Mouse (Mus musculus) lung, embryonic 14.5 days (tissue): ENCODE measurements around the gene BC048507. TPM values are rescaled to one million over a fixed set of nuclear protein-coding genes. Genes with fewer than 3 reads are reported as not detected.

ENCODE experiments used
- ATAC-seq: fragments of 200-750 bp; cut with Nextera tagmentation; 2 replicates; pipeline ENCODE4 v1.8.0; 2017; ENCODE audit warnings: mild to moderate bottlenecking, moderate TSS enrichment, moderate library complexity; ENCODE audit not compliant: insufficient read depth
- DNase-seq: peaks from one replicate; pipeline ENCODE4 v3.0.0-alpha.2; 2015
- H3K27ac ChIP-seq: fragments of 300-500 bp; sonication (generic); 2 replicates; pipeline ENCODE4 v1.5.1; 2014; ENCODE audit warnings: low read depth, mild to moderate bottlenecking, moderate library complexity
- H3K27me3 ChIP-seq: fragments of 300-500 bp; sonication (generic); 2 replicates; pipeline ENCODE4 v1.6.1; 2014; ENCODE audit warnings: low read length, control low read depth; ENCODE audit not compliant: insufficient read depth
- H3K36me3 ChIP-seq: fragments of 300-500 bp; sonication (generic); 2 replicates; pipeline ENCODE4 v1.6.1; 2014; ENCODE audit warnings: control low read depth; ENCODE audit not compliant: insufficient read depth
- H3K4me1 ChIP-seq: fragments of 300-500 bp; sonication (generic); 2 replicates; pipeline ENCODE4 v1.6.1; 2014; ENCODE audit warnings: antibody characterized with exemption, control low read depth; ENCODE audit not compliant: insufficient read depth
- H3K4me2 ChIP-seq: fragments of 300-500 bp; sonication (generic); 2 replicates; pipeline ENCODE4 v1.6.1; 2014; ENCODE audit warnings: mild to moderate bottlenecking
- H3K4me3 ChIP-seq: fragments of 300-500 bp; sonication (generic); 2 replicates; pipeline ENCODE4 v1.5.1; 2014; ENCODE audit warnings: low read depth, low read length
- H3K9ac ChIP-seq: fragments of 300-500 bp; sonication (generic); 2 replicates; pipeline ENCODE4 v1.6.1; 2014
- H3K9me3 ChIP-seq: fragments of 300-500 bp; sonication (generic); 2 replicates; pipeline ENCODE4 v1.6.1; 2016; ENCODE audit warnings: low read depth, low read length, control low read depth
- CTCF ChIP-seq: IDR thresholded peaks from 2 replicates; pipeline ENCODE4 v1.5.1; 2016; ENCODE audit warnings: antibody characterized with exemption, low read depth
- WGBS: fragments of 180-500 bp; shearing (Covaris S2); extraction: QIAGEN DNeasy Blood & Tissue Kit; methylation state at CpG from one replicate; pipeline ENCODE4 v1.1.7; 2014; 5-methylcytosine and 5-hydroxymethylcytosine counted together
- polyA plus RNA-seq: library from polyadenylated mRNA; unstranded; fragments of >200 nt; fragmentation: Nextera tagmentation; extraction: Ambion mirVana; gene quantifications from 2 replicates; pipeline ENCODE4 v1.2.1, GENCODE M21; 2014

BC048507 gene
- polyA plus RNA-seq, 1 experiment from 2014 or later = not detected

- Histone ChIP-seq H3K4me1 (no peaks in the 10 kb centered on the region), H3K27ac (no peak overlapping the region), H3K36me3 (no peaks in the 10 kb centered on the region), H3K27me3 (no peaks in the 10 kb centered on the region), H3K4me2 (peak overlapping the region; percentile 58), H3K9ac (peak overlapping the region; percentile 11), H3K4me3 (peak overlapping the region; percentile 27), H3K9me3 (no peaks in the 10 kb centered on the region)
- 22% methylated on average over 8 of the region's 8 CpGs for WGBS
- peak; percentile 60; the same call in 1 of the 2 replicates for ATAC-seq
- TF ChIP-seq CTCF = no peak
- DNase-seq = no peak
Measured at GRCm38 (mm10) chr13:67844853-67845194, 18.3 kb upstream of the BC048507 start.

- no peaks in the 10 kb centered on the region for H3K36me3 ChIP-seq
- no peak overlapping the region for H3K27ac ChIP-seq
- ATAC-seq (no peak), DNase-seq (no peak)
- no peak overlapping the region for H3K4me3 ChIP-seq
- 83% methylated on average over 3 of the region's 3 CpGs for WGBS
- no peaks in the 10 kb centered on the region for H3K27me3 ChIP-seq
- no peaks in the 10 kb centered on the region for H3K4me1 ChIP-seq
- no peak overlapping the region for H3K9ac ChIP-seq
- no peak for TF ChIP-seq CTCF
- no peaks in the 10 kb centered on the region for H3K9me3 ChIP-seq
- no peak overlapping the region for H3K4me2 ChIP-seq
Measured at GRCm38 (mm10) chr13:67850361-67850760, 12.8 kb upstream of the BC048507 start.

GRCm38 (mm10) chr13:67853130-67853529 lies 10.0 kb upstream of the BC048507 start:
- TF ChIP-seq CTCF = no peak
- ATAC-seq (no peak), DNase-seq (no peak)
- Histone ChIP-seq H3K4me1 (no peaks in the 10 kb centered on the region), H3K4me3 (no peak overlapping the region), H3K27ac (no peak overlapping the region), H3K9me3 (no peaks in the 10 kb centered on the region), H3K36me3 (no peaks in the 10 kb centered on the region), H3K27me3 (no peaks in the 10 kb centered on the region), H3K9ac (no peak overlapping the region), H3K4me2 (no peak overlapping the region)
- 58% methylated on average over 6 of the region's 6 CpGs for WGBS

GRCm38 (mm10) chr13:67853983-67854382 lies 9.1 kb upstream of the BC048507 start:
- 82% methylated on average over 2 of the region's 2 CpGs for WGBS

GRCm38 (mm10) chr13:67857317-67857716 lies 5.8 kb upstream of the BC048507 start:
- H3K4me1 ChIP-seq = no peaks in the 10 kb centered on the region

More at GRCm38 (mm10) chr13:67853983-67854382, 9.1 kb upstream of the BC048507 start:
- Histone ChIP-seq H3K27me3 (no peaks in the 10 kb centered on the region), H3K4me1 (no peaks in the 10 kb centered on the region), H3K36me3 (no peaks in the 10 kb centered on the region), H3K9me3 (no peaks in the 10 kb centered on the region), H3K9ac (no peak overlapping the region), H3K4me2 (no peak overlapping the region), H3K27ac (no peak overlapping the region), H3K4me3 (no peak overlapping the region)
- ATAC-seq (no peak), DNase-seq (no peak)
- no peak for TF ChIP-seq CTCF

GRCm38 (mm10) chr13:67862508-67862907 lies 618 bp upstream of the BC048507 start:
- Histone ChIP-seq H3K27ac (no peak overlapping the region), H3K4me2 (no peak overlapping the region), H3K4me1 (no peaks in the 10 kb centered on the region), H3K4me3 (no peak overlapping the region), H3K27me3 (no peaks in the 10 kb centered on the region), H3K9me3 (no peaks in the 10 kb centered on the region), H3K36me3 (no peaks in the 10 kb centered on the region), H3K9ac (no peak overlapping the region)
- 84% methylated on average over 9 of the region's 9 CpGs for WGBS
- ATAC-seq (no peak), DNase-seq (no peak)
- TF ChIP-seq CTCF = 0 out of 2 replicates have a peak, but pooled peaks have one; percentile 5

More at GRCm38 (mm10) chr13:67857317-67857716, 5.8 kb upstream of the BC048507 start:
- WGBS = 33% methylated on average over 1 of the region's 1 CpGs
- ATAC-seq (no peak), DNase-seq (no peak)
- Histone ChIP-seq H3K9ac (no peak overlapping the region), H3K4me2 (no peak overlapping the region), H3K27ac (no peak overlapping the region), H3K36me3 (no peaks in the 10 kb centered on the region), H3K4me3 (no peak overlapping the region), H3K9me3 (no peaks in the 10 kb centered on the region), H3K27me3 (no peaks in the 10 kb centered on the region)
- TF ChIP-seq CTCF = no peak

- no peak overlapping the region for H3K27ac ChIP-seq
- H3K4me1 ChIP-seq = no peaks in the 10 kb centered on the region
- no peak overlapping the region for H3K4me3 ChIP-seq
- H3K9ac ChIP-seq = no peak overlapping the region
- H3K4me2 ChIP-seq = no peak overlapping the region
- H3K27me3 ChIP-seq = no peaks in the 10 kb centered on the region
- no peak for TF ChIP-seq CTCF
- no peaks in the 10 kb centered on the region for H3K9me3 ChIP-seq
- ATAC-seq (no peak), DNase-seq (no peak)
- no peaks in the 10 kb centered on the region for H3K36me3 ChIP-seq
- 61% methylated on average over 5 of the region's 5 CpGs for WGBS
Measured at GRCm38 (mm10) chr13:67864764-67865350, 1.7 kb downstream of the BC048507 start.
